Mouse (Mus musculus): ENCODE results near the gene Cfb.
A peak's percentile ranks its signal among the peaks of the same experiment; 100 is the strongest.

The Cfb gene

DNA sequence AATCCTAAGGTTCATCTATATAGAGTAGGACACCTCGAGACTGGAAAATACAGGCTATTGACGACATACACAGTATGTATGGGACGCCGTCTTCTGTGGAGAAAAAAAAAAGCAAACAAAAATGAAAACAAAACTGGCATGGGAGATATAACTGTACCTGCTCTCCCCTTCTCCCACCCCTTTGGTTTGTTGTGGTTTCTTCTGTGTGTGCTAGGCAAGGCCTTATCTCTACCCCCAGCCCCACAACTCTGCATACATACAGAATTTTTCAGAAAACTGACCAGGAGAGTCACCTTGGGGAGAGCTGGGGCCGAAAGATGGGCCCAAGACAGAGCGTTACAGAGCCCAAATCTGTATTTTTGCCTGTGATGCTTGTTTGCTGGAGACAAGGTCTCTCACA is 22.4 kb upstream of the Cfb start:
- no peak for DNase-seq (ENCODE audit: low spot score in 2 of 2)

DNA sequence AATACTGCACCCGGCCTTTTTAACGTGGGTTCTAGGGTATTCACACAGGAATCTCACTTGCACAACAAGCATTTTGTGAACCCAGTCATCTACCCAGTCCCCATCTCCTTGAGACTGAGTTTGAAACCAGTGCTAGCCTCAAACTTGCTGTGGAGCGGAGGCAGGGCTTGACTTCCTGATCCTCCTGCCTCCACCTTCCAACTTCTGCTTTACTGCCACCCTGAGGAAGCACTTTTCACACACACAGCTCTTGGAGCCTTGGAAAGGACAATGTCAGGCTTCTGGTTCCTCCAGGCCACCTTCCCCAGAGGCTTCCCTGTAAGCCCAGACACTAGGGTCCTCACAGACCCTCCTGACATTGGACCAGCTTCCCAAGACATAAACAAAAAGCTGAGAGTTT is 21.0 kb upstream of the Cfb start:
- no peak for DNase-seq (ENCODE audit: low spot score in 2 of 2)

DNA sequence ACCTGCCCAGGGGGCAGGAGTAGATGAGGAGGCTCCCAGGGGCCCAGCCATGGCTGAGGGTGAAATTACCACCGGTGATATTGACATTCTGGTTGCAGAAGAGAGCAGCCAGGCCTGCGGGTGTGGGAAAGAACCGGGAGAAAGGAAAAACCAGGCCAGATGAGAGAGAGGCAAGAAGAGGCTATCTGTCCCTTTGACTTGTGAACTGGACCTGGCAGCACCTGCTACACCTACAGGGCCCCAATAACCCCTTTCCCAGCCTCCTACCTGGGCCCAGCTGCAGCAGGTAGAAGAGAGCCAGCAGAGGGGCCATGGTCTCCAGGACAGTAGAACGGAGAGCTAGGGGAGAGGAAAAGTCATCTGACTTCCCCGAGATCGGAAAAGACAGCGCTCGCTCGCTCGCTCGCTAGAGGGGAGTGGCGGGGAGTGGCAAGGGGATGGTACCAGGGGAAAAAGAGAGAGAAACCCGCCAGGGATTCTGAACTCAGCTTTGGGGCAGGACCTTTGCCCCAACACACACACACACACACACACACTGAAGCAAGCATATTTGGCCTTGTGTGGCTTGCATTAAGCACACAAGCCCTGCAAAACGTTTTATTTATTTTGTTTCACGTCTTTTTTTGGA is 19.5 kb upstream of the Cfb start, which contains the start of gene Gm20547:
Gene Gm20547 (minus strand): TSS at position 360 of the 628 bp plus-strand sequence.
- DNase-seq (ENCODE audit: low spot score in 2 of 2), result no peak

DNA sequence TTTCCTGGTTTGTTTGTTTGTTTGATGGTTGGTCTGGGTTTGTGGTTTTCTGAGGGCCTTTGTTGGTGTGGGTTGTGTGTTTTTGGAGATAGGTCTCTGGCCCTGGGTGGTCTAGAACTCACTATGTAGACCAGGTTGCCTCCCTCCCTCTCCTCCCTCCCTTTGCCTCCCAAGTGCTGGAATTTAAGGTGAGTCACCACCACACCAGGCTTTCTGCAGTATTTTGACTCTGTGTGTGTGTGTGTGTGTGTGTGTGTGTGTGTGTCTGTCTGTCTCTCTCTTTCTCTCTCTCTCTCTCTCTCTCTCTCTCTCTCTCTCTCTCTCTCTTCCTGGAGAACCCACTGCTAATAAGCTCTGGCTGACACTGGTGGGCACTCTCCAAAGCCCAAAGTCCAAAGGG is 18.8 kb upstream of the Cfb start:
- no peak for DNase-seq (ENCODE audit: low spot score in 2 of 2)

DNA sequence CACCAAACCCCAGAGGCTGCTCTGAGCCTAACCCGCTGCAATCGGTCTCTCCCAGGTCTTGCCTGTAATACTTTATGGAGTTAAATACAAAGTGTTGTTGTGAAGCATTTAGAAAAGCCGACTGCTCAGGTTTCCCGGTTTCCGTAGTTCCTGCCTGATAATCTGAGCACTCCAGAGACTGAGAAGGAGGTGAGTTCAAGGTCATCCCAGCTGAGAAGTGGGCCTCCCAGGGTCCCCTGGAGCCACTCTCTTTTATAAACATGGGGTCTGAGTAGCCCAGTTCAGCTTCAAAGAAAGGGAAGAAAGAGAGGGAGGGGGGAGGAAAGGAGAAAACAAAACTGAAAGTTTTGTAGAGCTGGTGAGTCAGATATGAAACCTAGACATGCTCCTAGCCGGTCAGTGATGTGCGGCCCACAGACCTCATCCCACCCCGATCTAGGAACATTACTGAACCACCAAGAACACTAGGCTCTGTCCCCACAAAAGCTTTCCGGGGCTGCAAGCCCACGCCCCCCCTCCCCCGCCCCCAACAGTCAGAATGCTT is 17.1 kb upstream of the Cfb start, which contains the start of gene Zbtb12:
Gene Zbtb12 (plus strand): TSS at position 148 of the 544 bp plus-strand sequence.
- no peak for DNase-seq (ENCODE audit: low spot score in 2 of 2)

DNA sequence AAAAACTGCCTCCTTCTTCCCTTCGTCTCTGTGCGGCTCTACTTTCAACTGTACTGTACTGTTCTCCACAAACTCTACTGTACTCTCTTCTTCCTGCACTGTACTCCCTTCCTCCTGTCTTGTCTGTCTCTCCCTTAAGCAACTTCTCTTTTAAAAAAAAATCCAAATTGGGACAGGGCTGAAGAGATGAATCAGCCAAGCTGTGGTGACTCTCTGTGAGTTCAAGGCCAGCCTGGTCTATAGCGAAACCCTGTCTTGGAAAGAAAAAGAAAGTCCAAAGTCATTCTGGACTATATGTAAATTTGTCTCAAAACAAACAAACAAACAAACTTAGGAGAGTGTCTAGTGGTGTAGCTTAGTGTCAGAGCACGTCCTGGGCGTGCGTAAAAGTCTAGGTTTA is 12.0 kb upstream of the Cfb start:
- DNase-seq (ENCODE audit: low spot score in 2 of 2), result no peak

DNA sequence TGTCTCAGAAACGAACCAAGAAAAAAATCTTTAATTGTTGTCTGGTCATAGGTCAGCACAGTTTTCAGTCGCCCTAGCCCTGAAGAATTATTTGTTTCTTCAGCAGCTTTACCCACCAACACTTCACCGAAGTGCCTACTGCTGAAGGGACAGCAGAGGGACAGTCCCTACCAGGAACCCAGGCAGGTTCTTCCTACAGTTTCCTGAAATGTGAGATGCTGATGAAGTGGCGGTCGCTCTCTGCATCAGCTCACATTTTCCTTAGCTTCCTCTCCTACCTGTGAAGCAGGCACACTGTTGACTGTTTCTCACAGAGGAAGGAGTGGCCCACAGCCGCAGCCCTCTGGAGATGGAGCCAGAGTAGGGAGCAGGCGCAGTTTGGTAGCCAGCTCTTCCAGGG is 3.7 kb upstream of the Cfb start:
- DNase-seq (ENCODE audit: low spot score in 2 of 2), result no peak

DNA sequence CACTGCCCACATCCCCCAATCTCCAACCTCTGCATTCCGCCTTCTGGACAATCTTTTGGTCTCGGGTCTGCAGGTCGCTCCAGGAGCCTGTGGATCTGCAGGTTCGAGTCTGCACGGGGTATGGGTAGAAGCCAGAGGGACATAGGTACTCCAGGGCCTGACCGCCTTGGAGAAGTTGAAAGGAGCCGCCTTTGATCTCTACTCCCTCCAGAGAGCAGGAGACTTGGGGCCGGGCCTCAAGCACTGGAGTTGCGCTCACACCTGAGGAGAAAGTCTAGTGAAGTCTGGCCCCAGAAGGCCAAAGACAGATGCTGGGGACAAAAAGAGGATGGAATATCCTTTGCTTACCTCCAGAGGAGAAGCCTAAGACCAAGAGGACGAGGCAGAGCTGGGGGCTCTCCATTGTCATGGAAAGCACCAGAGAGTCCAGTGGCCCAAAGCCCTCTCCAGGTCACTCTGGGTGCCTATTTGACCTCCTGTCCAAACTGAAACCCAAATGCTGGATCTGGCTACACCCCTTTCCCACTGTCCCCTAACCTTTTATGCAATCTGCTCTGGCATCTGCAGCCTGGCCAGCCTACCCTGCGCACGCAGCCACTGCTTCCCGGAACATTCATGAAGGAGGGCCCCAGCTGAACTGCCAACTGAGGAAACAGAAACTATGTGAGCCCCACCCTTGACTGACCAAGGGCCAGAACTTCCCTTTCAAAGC is 458 bp downstream of the Cfb start:
- no peak for DNase-seq (ENCODE audit: low spot score in 2 of 2)

DNA sequence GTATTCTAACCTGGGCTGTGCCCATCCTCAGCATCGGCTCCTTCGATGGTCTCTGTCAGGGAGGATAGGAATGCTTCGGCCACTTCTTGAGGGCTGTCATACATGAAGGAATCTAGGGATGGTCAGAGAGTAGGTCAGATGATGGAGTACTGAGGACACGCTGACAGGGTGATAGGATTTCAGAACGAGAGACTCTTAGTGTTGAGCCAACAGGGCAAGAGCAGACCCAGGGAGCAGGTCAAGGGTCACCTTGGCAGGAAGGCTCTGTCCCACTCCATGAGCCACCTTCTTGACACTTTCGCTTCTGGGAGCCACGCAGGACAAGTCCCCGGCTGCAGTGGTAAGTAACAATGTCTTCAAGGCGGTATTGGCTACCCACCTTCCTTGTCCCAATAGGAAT is 1.8 kb downstream of the Cfb start:
- no peak for DNase-seq (ENCODE audit: low spot score in 2 of 2)

DNA sequence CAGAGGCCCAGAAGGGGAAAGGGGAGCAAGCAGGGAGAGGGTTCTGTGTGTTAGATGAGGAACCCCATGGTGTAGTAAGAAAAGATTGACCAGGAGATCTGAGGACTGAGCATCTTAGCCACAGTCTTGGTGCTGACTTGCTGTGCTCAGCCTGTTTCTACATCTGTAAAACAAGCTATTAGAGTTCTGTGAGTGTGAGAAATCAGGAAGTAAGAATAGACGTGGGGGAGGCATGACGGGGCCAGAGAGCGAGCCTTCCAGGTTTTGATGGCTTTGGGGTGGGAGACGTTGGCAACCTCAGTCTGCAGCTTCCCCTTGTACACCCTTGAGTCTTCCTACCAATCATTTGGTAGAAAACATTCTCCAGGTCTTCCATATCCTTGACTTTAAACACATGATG is 3.6 kb downstream of the Cfb start:
- DNase-seq (ENCODE audit: low spot score in 2 of 2), result no peak

DNA sequence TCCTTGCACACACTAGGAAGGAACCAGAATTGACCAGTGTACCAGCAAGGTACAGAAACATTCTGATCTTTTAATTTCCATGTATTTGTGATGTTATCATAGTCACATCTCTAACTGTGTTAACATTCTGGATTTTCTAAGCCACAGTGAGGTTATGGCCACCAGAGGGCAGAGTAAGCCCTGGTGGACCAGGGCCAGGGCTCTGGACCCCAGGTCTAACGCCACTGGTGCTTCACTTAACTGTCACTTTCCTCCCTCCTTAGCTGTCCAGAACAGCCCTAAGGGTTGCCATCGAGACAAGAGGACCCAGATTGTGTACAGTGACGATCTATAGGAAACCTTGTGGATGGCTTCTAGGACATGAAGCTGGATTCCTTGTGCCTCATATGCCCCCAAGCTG is 6.5 kb downstream of the Cfb start:
- peak in 1 of 2 experiments; percentile 32 for DNase-seq (ENCODE audit: low spot score in 2 of 2)

DNA sequence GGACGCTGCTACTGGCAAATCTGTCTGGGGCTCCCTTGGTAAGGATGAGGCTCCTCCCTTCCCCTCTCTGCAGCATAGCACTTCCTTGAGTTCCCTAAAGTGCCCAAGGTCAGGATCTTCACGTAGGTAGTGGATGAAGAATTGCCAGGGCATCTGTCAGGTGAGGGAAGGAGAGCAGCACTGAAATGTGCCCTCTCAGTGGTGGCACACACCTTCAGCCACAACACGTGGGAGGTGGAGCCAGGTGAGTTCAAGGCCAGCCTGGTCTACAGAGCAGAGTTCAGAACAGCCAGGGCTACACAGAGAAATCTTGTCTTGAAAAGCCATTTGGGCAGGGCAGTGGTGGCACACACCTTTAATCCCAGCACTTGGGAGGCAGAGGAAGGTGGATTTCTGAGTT is 7.6 kb downstream of the Cfb start:
- DNase-seq (ENCODE audit: low spot score in 2 of 2), result no peak

DNA sequence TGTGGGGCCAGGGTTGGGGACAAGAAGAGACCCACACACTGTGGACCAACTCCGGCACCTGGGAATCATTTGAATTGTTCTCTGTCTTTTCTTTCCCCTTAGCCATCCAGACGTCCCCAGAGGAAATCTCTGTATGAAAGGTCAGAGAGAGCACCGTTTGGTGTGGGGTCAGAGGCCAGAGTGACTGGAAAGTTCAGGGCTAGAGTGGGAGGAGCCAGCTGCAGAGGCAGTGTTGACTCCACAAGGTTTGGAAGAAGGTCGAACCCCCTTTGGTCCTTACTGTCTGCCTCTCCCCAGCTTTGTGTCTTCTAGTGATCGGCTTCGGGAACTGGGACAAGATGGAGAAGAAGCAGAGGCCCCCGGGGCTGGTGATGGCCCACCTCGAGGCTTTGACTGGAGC is 8.8 kb downstream of the Cfb start:
- DNase-seq (ENCODE audit: low spot score in 2 of 2), result no peak

DNA sequence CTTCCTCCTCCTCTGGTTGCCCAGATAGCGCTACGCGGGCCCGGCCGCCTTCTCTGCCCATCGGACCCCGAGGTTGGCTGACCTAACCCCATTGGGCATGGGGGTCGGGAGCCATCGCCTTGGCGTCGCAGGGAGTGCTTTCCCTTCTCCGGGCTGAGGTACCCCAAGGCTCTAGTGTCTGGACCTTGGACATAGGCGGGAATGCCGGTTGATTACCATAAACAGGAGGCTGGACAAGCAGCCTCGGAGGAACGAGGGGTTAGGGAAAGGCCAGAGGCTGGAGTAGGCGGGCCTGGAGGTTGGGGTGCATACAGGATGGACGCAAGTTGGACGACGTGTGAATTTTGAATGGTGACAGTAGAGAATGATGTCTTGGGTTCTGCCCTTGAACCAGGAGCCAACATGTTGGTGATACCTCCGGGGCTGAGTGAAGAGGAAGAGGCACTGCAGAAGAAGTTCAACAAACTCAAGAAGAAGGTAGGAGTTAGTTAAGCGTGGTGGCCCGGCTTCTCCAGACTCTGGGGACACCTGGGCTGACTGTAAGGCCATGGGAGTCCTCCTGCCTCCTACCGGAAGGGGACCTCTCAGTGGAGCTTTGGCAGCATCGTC is 11.7 kb downstream of the Cfb start:
- no peak for DNase-seq (ENCODE audit: low spot score in 2 of 2)

DNA sequence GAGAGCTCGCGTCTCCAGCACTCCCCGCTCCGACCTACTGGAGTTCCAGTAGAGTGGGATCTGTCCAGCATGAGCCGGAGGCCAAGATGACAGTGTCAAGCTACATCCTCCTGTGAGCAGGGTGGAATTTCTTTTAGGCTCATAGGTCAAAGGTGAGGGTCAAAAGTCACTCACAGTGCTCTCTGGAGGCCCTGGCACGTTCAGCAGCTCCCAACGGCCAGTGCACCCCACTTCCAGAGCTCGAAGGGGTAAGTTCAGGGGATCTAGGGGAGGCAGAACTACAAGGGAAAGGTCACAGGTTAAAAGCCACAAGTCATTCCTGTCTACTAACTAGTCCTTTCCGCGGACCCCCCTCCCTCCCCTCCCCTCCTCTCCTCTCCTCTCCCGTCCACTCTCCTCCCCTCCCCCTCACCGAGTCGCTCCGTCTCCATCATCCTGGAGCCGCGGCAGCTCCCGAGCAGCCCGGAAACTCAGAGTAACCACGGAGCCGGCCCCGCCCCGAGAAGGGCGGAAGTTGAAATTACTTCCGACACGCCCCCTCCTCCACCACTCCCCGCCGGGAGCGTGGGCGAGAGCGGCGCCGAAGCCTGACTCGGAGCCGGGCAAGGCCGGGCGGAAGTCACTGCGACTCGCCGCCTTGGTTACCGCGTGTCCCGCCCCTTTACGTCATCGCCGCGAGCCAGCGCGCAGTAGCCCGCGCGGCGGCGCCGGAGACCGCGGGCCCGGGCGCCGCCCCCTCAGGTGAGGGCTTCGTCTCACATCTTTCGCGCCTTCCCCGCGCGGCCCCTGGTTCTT is 12.4 kb downstream of the Cfb start, which contains the start of the genes Skiv2l and Nelfe:
Gene Skiv2l (minus strand): TSS at position 489 of the 795 bp plus-strand sequence.
Gene Nelfe (plus strand): TSS at position 670 of the 795 bp plus-strand sequence.
- peak; percentile 97 to 98 for DNase-seq (ENCODE audit: low spot score in 2 of 2)

DNA sequence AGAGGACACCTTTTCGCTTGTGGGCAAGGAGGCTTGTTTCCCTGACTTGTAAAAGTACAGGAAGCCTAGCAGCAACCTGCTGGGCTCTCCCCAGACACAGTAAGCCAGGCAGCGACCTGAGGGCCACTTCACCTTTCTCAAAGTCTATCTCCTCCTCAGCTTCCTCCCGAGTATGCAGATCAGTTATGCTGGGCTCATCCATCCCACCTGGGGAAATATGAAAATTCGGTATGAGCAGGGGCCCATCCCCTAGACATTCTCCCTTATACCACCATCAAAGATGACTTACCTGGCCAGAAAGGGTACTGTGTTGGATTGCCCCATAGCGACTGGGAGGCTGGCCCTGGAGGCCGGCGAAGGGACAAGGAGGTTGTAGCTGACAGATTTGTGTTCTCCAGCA is 14.7 kb downstream of the Cfb start:
- DNase-seq (ENCODE audit: low spot score in 2 of 2), result no peak

DNA sequence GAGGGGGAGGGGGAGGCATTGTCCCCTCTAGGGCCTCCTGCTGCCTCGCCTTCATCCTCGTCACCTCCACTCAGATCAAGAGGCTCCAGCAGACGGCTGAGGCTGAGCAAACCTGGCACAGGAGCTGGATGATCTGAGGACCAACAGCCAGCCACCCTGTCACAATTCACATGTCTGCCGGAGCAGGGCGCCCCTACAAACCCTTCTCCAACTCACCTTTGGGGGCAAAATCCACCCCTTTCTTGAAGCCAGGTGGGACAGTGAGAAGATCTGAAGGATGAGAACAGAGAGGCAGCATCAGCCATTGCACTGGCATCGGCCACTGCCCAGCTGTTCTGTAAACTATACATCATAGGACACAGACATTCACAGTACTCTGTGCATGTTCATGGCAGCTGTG is 15.1 kb downstream of the Cfb start:
- DNase-seq (ENCODE audit: low spot score in 2 of 2), result no peak

DNA sequence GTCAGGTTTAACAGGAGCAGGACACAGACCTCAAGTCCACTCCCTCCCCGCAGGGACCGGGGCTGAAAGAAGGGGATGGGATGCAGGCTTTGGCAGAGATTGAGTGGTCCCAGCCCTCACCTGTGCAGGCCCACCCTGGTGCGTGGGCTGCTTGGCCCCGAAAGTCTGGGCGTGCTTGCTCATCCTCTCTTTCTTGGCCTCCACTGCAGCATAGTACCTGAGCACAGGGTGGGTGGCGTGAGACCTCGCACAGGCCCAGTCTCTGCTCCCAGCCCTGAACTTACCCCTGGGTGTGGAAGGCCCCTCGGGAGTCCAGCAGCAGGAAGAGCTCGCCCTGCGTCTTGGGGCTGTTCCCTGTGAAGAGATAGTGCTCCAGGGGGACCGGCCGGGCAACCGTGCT is 17.4 kb downstream of the Cfb start:
- DNase-seq (ENCODE audit: low spot score in 2 of 2), result no peak

DNA sequence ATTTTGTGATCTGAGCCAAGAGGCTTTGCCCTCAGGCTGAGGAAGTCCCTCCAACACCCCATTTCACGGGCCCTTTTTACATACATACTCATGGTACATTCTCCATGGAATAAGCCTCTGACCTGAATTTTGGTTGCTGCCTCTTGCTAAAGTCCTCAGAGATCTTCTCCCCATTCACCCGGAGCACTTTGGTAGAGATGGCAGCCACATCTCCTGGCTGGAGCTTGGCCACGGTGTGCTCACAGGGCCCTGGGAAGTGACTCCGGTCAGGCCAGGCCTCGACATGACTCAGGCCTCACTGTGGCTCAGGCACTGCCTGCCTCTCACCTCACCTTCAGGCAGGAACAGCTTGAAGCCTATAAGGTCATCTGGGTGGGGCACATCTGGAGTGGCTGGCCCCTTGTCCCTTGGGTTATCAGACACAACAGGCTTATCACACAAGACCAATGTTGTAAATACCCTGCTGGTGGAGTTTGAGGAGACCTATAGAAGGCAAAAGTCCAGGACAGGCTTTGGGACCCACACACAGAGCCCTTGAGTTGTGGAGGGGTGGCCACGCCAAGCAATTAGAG is 21.5 kb downstream of the Cfb start:
- no peak for DNase-seq (ENCODE audit: low spot score in 2 of 2)

DNA sequence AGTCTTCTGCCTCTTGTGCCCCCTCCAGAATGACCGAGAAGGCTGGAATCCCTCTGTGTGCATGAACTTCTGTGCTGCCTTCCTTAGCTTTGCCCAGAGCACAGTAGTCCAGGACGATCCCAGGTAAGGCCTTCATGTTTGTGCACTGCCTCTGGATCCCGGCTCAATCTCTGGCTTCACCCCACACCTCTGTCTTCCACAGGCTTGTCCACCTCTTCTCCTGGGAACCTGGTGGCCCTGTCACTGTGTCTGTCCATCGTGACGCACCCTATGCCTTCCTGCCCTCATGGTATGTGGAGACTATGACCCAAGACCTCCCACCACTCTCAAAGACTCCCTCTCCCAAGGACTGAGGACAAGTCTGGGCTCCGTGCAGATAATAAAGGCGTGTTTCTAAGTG is 23.5 kb downstream of the Cfb start:
- DNase-seq (ENCODE audit: low spot score in 2 of 2), result no peak

DNA sequence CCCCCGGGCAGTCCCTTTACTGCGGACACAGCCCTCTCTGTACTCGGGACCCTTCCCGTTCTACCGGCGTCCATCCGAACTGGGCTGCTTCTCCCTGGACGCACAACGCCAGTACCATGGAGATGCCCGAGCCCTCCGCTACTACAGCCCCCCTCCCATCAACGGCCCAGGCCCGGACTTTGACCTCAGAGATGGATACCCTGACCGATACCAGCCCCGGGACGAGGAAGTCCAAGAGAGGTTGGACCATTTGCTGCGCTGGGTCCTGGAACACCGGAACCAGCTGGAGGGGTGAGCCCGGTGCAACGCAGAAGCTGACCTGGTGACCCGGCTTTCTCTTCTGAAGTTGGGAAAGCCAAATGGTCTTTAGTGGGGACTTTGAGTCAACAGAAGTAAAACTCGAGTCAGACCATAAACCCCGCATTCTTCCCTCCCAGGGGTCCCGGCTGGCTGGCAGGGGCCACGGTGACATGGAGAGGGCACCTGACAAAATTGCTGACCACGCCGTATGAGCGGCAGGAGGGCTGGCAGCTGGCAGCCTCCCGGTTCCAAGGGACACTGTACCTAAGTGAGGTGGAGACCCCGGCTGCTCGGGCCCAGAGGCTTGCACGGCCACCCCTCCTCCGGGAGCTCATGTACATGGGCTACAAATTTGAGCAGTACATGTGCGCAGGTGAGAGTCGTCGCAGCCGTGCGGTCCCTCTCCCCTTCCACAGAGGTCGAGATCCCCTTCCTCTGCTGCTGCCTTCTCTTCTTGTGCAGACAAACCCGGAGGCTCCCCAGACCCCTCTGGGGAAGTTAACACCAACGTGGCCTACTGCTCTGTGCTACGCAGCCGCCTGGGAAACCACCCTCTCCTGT is 24.6 kb downstream of the Cfb start:
- no peak for DNase-seq (ENCODE audit: low spot score in 2 of 2)
